Mouse (Mus musculus) limb, embryonic 14.5 days (tissue): Measurements from ENCODE around the gene Chrm5. TPM values are rescaled to one million over a fixed set of nuclear protein-coding genes. Genes with fewer than 3 reads are reported as not detected.
"Not testable (repeated sequence)": the region's sequence is repeated elsewhere in the genome, so short reads cannot be mapped to it uniquely, and the experiment has no call there.

Experiments
- ATAC-seq: fragments of 200-750 bp; cut with Nextera tagmentation; 2 replicates; pipeline ENCODE4 v1.8.0; 2017; ENCODE audit warnings: low read depth, moderate number of reproducible peaks, moderate TSS enrichment; ENCODE audit not compliant: low FRiP score
- DNase-seq: peaks from one replicate; pipeline ENCODE4 v3.0.0-alpha.2; 2015; ENCODE audit warnings: low spot score
- H3K27ac ChIP-seq: fragments of 300-500 bp; sonication (generic); replicated peaks from 2 replicates; pipeline ENCODE4 v1.5.1; 2014; ENCODE audit warnings: low read depth, mild to moderate bottlenecking, low read length, moderate library complexity, mixed read lengths
- H3K27me3 ChIP-seq: fragments of 300-500 bp; sonication (generic); 2 replicates; pipeline ENCODE4 v1.6.1; 2014; ENCODE audit warnings: low read length, mixed read lengths; ENCODE audit not compliant: control insufficient read depth, insufficient read depth
- H3K36me3 ChIP-seq: fragments of 300-500 bp; sonication (generic); 2 replicates; pipeline ENCODE4 v1.6.1; 2014; ENCODE audit warnings: mild to moderate bottlenecking, low read length, moderate library complexity, mixed read lengths; ENCODE audit not compliant: control insufficient read depth, insufficient read depth
- H3K4me1 ChIP-seq: fragments of 300-500 bp; sonication (generic); 2 replicates; pipeline ENCODE4 v1.6.1; 2014; ENCODE audit warnings: antibody characterized with exemption, low read length, mixed read lengths; ENCODE audit not compliant: control insufficient read depth, insufficient read depth
- H3K4me2 ChIP-seq: fragments of 300-500 bp; sonication (generic); replicated peaks from 2 replicates; pipeline ENCODE4 v1.6.1; 2014; ENCODE audit warnings: low read depth, mild to moderate bottlenecking, low read length, moderate library complexity; ENCODE audit not compliant: severe bottlenecking
- H3K4me3 ChIP-seq: fragments of 300-500 bp; sonication (generic); replicated peaks from 2 replicates; pipeline ENCODE4 v1.5.1; 2014; ENCODE audit warnings: low read length
- H3K9ac ChIP-seq: fragments of 300-500 bp; sonication (generic); 2 replicates; pipeline ENCODE4 v1.6.1; 2014; ENCODE audit warnings: mild to moderate bottlenecking, low read depth, low read length, moderate library complexity; ENCODE audit not compliant: severe bottlenecking
- H3K9me3 ChIP-seq: fragments of 300-500 bp; sonication (generic); 2 replicates; pipeline ENCODE4 v1.6.1; 2016; ENCODE audit warnings: low read length; ENCODE audit not compliant: control insufficient read depth
- POLR2A ChIP-seq: fragments of 200-500 bp; IDR thresholded peaks from 2 replicates; pipeline ENCODE4 v1.8.0; 2012; ENCODE audit warnings: inconsistent platforms, mild to moderate bottlenecking, moderate library complexity, borderline replicate concordance; ENCODE audit not compliant: insufficient read depth, insufficient read length; ENCODE audit errors: extremely low read depth
- WGBS: fragments of 180-500 bp; shearing (Covaris S2); extraction: QIAGEN DNeasy Blood & Tissue Kit; methylation state at CpG from one replicate; pipeline ENCODE4 v1.1.7; 2014; 5-methylcytosine and 5-hydroxymethylcytosine counted together
- polyA plus RNA-seq, 2 experiments: library from polyadenylated mRNA; depleted of rRNA in 1 of 2; stranded (reverse) in 1 of 2; unstranded in 1 of 2; fragments of >200 nt; fragmentation: Nextera tagmentation in 1 of 2; extraction: Ambion mirVana in 1 of 2; gene quantifications; 2 replicates each; pipeline versions ENCODE4 v1.2.1 to v1.2.3; 2012 to 2014

The Chrm5 gene
- polyA plus RNA-seq, 2 experiments, result not detected

DNA sequence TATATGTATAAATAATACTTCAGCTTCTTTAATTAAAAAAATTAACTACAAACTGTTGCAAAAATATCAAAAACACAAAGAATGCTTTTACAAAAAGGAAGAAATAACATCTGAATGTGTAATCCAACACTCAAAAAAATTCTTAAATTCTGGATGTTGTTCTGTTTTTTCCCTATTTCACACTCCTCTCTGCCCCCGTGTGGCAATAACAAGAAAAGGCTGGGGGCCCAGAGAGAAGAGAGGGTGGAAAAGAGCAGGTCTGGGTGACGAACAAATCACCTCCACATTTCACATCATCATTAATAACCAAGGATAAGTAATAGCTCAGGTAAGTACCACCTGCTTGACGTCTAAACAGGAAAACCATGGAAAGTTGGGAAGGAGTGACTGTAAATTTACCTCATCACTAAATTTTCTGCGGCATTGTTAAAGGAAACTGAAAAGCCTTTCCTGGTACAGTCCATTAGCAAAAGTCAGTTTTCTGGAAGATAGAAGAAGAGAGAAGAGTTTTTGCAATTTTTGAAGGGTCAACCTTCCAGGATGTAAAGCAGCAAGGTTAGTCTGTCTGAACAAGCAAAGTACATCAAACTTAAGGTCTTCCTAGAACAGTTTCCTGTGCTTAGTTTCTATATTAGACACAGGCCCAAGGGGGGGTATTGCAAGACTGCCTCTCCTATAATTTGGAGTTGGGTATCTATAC lies 30.8 kb downstream of the Chrm5 start:
- Histone ChIP-seq H3K27me3 (no peaks in the 10 kb centered on the region), H3K27ac (no peak overlapping the region), H3K4me3 (no peak overlapping the region), H3K36me3 (no peaks in the 10 kb centered on the region), H3K9ac (no peak overlapping the region), H3K9me3 (no peaks in the 10 kb centered on the region), H3K4me1 (no peaks in the 10 kb centered on the region), H3K4me2 (no peak overlapping the region)
- TF ChIP-seq POLR2A, result no peak
- 30% methylated on average over 4 of the region's 4 CpGs for WGBS
- ATAC-seq (no peak), DNase-seq (no peak)

DNA sequence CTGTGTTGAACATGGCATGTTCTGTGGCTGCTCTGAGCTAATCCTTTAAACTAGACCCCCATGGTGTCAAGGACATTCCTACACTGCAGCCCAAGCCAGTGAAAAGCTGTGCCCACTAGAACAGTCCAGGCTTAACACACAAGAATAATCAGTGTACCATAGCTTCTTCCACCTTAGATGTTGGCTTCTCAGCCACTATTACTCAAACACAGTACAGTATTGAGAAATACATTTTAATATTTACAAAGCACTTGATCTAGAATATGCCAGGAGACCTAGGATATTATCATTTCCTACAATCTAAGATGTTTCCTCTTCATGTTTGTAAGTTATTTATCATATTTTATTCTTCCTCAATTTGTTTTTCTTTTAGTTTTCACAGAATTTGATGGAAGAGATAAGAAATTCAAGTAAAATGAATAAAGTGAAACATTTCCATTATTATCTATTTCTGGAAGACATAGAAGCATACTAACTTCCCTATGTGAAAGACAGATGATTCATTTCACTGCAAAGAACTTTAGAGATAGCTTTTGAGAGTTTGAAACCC lies 32.0 kb downstream of the Chrm5 start:
- ATAC-seq, result no peak
- no peak overlapping the region for H3K4me2 ChIP-seq
- no peak overlapping the region for H3K9ac ChIP-seq
- DNase-seq, result no peak
- H3K4me1 ChIP-seq, result no peaks in the 10 kb centered on the region
- no peak overlapping the region for H3K4me3 ChIP-seq
- H3K36me3 ChIP-seq, result no peaks in the 10 kb centered on the region
- H3K27me3 ChIP-seq, result no peaks in the 10 kb centered on the region
- TF ChIP-seq POLR2A, result no peak
- H3K27ac ChIP-seq, result no peak overlapping the region
- no peaks in the 10 kb centered on the region for H3K9me3 ChIP-seq

DNA sequence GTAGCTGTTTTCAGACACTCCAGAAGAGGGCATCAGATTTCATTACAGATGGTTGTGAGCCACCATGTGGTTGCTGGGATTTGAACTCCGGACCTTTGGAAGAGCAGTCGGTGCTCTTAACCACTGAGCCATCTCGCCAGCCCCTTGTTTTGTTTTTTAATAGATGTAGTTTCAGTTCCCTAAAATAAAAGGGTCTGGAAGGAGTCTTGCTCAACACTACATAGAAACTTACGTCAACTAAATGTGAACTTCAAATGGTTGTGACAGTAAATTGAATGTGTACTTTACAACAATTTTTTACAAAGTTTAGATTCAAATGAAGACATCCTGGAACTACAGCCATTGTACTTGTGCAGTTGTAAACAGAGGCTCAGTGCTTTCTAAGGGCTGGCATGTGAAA lies 32.5 kb downstream of the Chrm5 start:
- H3K27me3 ChIP-seq, H3K4me1 ChIP-seq, H3K27ac ChIP-seq, H3K9me3 ChIP-seq, H3K9ac ChIP-seq, DNase-seq, H3K4me2 ChIP-seq, H3K4me3 ChIP-seq, ATAC-seq, H3K36me3 ChIP-seq: not testable (repeated sequence)
- 70% methylated on average over 4 of the region's 4 CpGs for WGBS

DNA sequence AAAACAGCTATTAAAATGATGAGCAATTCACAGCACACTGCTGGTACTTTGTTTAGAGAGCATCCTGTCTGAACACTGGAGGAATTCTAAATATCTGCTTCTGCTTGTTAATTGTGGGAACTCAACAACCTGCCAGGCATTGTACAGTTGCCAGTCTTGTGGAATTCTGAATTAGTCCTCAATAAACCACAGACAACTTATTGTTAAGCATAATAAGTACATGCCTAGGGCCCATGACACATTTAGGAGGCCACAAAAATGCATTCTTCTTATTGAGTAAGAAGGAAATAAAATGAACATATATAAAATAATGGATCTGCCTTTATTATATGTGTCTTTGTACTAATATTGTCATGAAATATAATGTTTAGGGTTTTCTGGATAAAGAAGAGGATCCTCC lies 35.1 kb downstream of the Chrm5 start:
- Histone ChIP-seq H3K9ac (no peak overlapping the region), H3K4me2 (no peak overlapping the region)

DNA sequence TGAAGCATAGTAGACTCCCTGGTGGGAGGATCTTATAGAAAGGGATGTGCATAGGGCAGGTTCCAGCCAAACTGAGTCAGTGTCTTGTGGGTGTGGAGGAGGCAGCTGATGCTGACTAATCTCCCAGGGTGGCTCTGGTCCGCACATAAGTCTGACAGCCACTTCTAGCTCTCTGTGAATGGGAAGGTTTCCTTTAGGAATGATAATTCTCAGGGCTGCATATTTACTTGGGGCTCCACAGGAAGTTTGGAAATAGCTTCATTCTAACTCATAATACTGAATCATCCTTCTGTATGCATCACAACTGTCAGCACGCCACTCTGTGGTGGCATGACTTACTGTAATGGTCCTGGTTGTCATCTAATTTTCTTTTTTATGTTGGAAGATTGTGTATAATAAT lies 37.1 kb downstream of the Chrm5 start:
- 67% methylated on average over 2 of the region's 2 CpGs for WGBS
- TF ChIP-seq POLR2A, result no peak
- Histone ChIP-seq H3K4me2 (no peak overlapping the region), H3K9ac (no peak overlapping the region), H3K27ac (no peak overlapping the region), H3K4me3 (no peak overlapping the region), H3K27me3 (no peaks in the 10 kb centered on the region), H3K4me1 (no peaks in the 10 kb centered on the region), H3K9me3 (no peaks in the 10 kb centered on the region; the same call in 1 of the 2 replicates), H3K36me3 (no peaks in the 10 kb centered on the region)
- DNase-seq, result no peak
- ATAC-seq, result no peak

More for the DNA sequence above, 35.1 kb downstream of the Chrm5 start:
- no peak overlapping the region for H3K4me3 ChIP-seq
- H3K4me1 ChIP-seq, result no peaks in the 10 kb centered on the region
- ATAC-seq (no peak), DNase-seq (no peak)
- no peak overlapping the region for H3K27ac ChIP-seq
- no peaks in the 10 kb centered on the region for H3K27me3 ChIP-seq
- H3K9me3 ChIP-seq, result no peaks in the 10 kb centered on the region; the same call in 1 of the 2 replicates
- no peak for TF ChIP-seq POLR2A
- no peaks in the 10 kb centered on the region for H3K36me3 ChIP-seq
